Mouse (Mus musculus) heart, postnatal 0 days (tissue): Measurements from ENCODE around the gene Cacna1c.

Experiments
- CTCF ChIP-seq: IDR thresholded peaks from 2 replicates; pipeline ENCODE4 v1.5.1; 2016; ENCODE audit warnings: antibody characterized with exemption, control low read depth, low read depth
- EP300 ChIP-seq: IDR thresholded peaks from 2 replicates; pipeline ENCODE4 v1.6.1; 2016; ENCODE audit warnings: antibody characterized with exemption, low read depth

DNA sequence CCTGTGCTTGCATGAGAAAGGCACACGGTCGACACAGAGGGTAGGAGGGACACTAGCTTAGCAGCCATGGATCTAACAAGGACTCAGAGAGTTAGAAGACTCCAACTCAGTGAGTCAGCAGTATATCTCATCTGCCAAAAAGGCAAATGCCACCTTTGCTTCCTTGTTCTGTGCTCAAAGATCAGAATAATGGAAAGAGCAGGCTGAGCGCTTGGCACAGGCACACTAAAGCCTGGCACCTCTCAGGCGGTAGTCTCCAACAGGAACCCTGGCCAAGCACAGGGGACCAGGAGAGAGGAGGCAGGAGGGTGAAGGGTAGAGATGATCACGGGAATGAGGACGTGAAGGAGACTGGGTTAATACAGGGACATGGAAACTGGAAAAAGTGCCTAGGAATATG is 119.0 kb downstream of the Cacna1c start:
- TF ChIP-seq CTCF, result no peak
- no peak for TF ChIP-seq EP300
